Mouse (Mus musculus) CD8-positive naive resting alpha-beta T cell, adult 2 months (primary cell): ENCODE results near the gene Rab2b.

ENCODE experiments used
- DNase-seq, 2 experiments: peaks; one replicate each; pipeline ENCODE4 v3.0.0; 2022; ENCODE audit warnings: low read depth in 2 of 2, low spot score in 2 of 2

The Rab2b gene

GRCm38 (mm10) chr14:52279747-52280120 lies 389 bp upstream of the Rab2b start:
- no peak for DNase-seq

GRCm38 (mm10) chr14:52277210-52277609 lies 2.1 kb downstream of the Rab2b start:
- no peak for DNase-seq

GRCm38 (mm10) chr14:52272781-52273180 lies 6.6 kb downstream of the Rab2b start:
- DNase-seq: no peak

- DNase-seq: peak; percentile 98
Observed at GRCm38 (mm10) chr14:52257484-52258213, 21.7 kb downstream of the Rab2b start, which contains the start of gene Chd8. Gene Chd8 (minus strand): TSS chr14:52257780.

- peak in 1 of 2 experiments; percentile 25 for DNase-seq
Observed at GRCm38 (mm10) chr14:52256311-52257175, 22.8 kb downstream of the Rab2b start.

- DNase-seq: no peak
Observed at GRCm38 (mm10) chr14:52246129-52246528, 33.2 kb downstream of the Rab2b start.

- no peak for DNase-seq
Observed at GRCm38 (mm10) chr14:52244690-52245042, 34.7 kb downstream of the Rab2b start.

- peak; percentile 97 to 100 for DNase-seq
Observed at GRCm38 (mm10) chr14:52244041-52244689, 35.2 kb downstream of the Rab2b start.

GRCm38 (mm10) chr14:52236216-52236615 lies 43.1 kb downstream of the Rab2b start:
- no peak for DNase-seq

- no peak for DNase-seq
Observed at GRCm38 (mm10) chr14:52235165-52235564, 44.2 kb downstream of the Rab2b start.

GRCm38 (mm10) chr14:52232249-52232648 lies 47.1 kb downstream of the Rab2b start:
- no peak for DNase-seq

GRCm38 (mm10) chr14:52225972-52226371 lies 53.4 kb downstream of the Rab2b start:
- DNase-seq: no peak

- DNase-seq: no peak
Observed at GRCm38 (mm10) chr14:52217261-52217660, 62.1 kb downstream of the Rab2b start.
